Mouse (Mus musculus) kidney, postnatal 0 days (tissue): ENCODE measurements around the gene Zfp819. TPM values are rescaled to one million over a fixed set of nuclear protein-coding genes. Genes with fewer than 3 reads are reported as not detected.

Experiments used
- ATAC-seq: fragments of 200-750 bp; cut with Nextera tagmentation; replicated peaks from 2 replicates; pipeline ENCODE4 v1.8.0; 2017; ENCODE audit warnings: low read depth, moderate number of reproducible peaks, moderate TSS enrichment, moderate library complexity; ENCODE audit not compliant: low FRiP score
- DNase-seq: peaks from one replicate; pipeline ENCODE4 v3.0.0-alpha.2; 2016; ENCODE audit warnings: low spot score
- H3K27ac ChIP-seq: fragments of 300-500 bp; sonication (generic); 2 replicates; pipeline ENCODE4 v1.5.1; 2014; ENCODE audit warnings: mild to moderate bottlenecking
- H3K27me3 ChIP-seq: fragments of 300-500 bp; sonication (generic); 2 replicates; pipeline ENCODE4 v1.6.1; 2014; ENCODE audit warnings: low read length, mixed read lengths; ENCODE audit not compliant: insufficient read depth
- H3K36me3 ChIP-seq: fragments of 300-500 bp; sonication (generic); 2 replicates; pipeline ENCODE4 v1.6.1; 2014; ENCODE audit warnings: low read length, mixed read lengths; ENCODE audit not compliant: insufficient read depth
- H3K4me1 ChIP-seq: fragments of 300-500 bp; sonication (generic); replicated peaks from 2 replicates; pipeline ENCODE4 v1.6.1; 2014; ENCODE audit warnings: antibody characterized with exemption, low read length, mixed read lengths; ENCODE audit not compliant: insufficient read depth
- H3K4me2 ChIP-seq: fragments of 300-500 bp; sonication (generic); 2 replicates; pipeline ENCODE4 v1.6.1; 2014; ENCODE audit warnings: mild to moderate bottlenecking, low read length, moderate library complexity, mixed read lengths
- H3K4me3 ChIP-seq: fragments of 300-500 bp; sonication (generic); replicated peaks from 2 replicates; pipeline ENCODE4 v1.5.1; 2014; ENCODE audit warnings: low read depth, low read length
- H3K9ac ChIP-seq: fragments of 300-500 bp; sonication (generic); 2 replicates; pipeline ENCODE4 v1.6.1; 2014; ENCODE audit warnings: low read depth, low read length
- H3K9me3 ChIP-seq: fragments of 300-500 bp; sonication (generic); replicated peaks from 2 replicates; pipeline ENCODE4 v1.6.1; 2016; ENCODE audit warnings: low read length, inconsistent platforms, mixed read lengths
- CTCF ChIP-seq: IDR thresholded peaks from 2 replicates; pipeline ENCODE4 v1.5.1; 2016; ENCODE audit warnings: antibody characterized with exemption, low read depth, mild to moderate bottlenecking, moderate library complexity
- WGBS: fragments of 180-500 bp; shearing (Covaris S2); extraction: QIAGEN DNeasy Blood & Tissue Kit; methylation state at CpG from one replicate; pipeline ENCODE4 v1.1.7; 2014; 5-methylcytosine and 5-hydroxymethylcytosine counted together
- polyA plus RNA-seq: library from polyadenylated mRNA; unstranded; fragments of >200 nt; fragmentation: Nextera tagmentation; extraction: Ambion mirVana; gene quantifications from 2 replicates; pipeline ENCODE4 v1.2.1, GENCODE M21; 2015

The Zfp819 gene
- polyA plus RNA-seq, 1 experiment from 2014 or later, result 0.08 TPM

DNA sequence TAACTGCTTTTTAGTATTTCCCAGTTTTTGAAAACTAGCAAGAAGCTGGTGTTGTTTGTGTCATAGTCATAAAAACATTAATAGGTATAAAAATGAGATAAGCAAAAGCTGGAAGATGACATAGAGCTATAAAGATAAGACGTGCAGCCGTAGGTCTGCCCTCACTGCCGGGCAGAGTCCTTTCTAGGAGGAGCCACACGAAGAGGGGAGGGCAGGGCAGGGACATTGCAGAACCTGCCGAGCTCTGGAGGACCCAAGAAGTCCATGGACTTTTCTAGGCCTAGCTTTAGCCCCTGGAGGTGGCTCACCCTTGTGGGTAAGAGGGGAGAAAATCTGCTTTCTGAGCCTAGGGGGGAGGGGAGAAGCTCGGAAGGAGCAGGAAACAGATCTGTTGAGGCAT is 27.5 kb downstream of the Zfp819 start, which contains the start of gene Ceacam18:
Gene Ceacam18 (plus strand): TSS at position 208 of the 400 bp plus-strand sequence.
- WGBS, result 56% methylated on average over 6 of the region's 6 CpGs
- ATAC-seq, result no peak

DNA sequence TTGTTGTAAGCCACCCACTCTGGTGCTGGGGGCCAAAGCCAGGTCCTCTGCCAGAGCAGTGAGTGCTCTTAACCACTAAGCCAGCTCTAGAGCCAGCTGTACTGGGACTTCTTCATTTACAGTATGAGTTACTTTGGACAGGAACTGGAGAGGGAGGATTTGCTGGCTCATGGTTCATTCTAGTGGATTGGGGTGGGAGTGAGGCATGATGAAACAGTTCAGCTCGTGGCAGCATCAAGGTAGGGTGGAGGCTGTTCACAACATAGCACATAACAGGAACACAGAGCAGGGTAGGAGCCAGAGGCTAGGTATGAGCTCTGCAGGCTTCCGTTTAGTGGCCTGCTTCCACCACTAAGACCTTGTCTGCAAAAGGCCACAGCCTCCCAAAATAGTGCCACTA is 29.2 kb downstream of the Zfp819 start:
- Histone ChIP-seq H3K36me3 (no peaks in the 10 kb centered on the region), H3K9ac (no peak overlapping the region), H3K4me3 (no peak overlapping the region), H3K27ac (no peak overlapping the region), H3K4me1 (no peaks in the 10 kb centered on the region), H3K9me3 (no peaks in the 10 kb centered on the region), H3K27me3 (no peaks in the 10 kb centered on the region), H3K4me2 (no peak overlapping the region)
- no peak for TF ChIP-seq CTCF
- WGBS, result 64% methylated on average over 2 of the region's 2 CpGs
- no peak for ATAC-seq
- DNase-seq, result no peak

More for the DNA sequence above, 27.5 kb downstream of the Zfp819 start, which contains the start of gene Ceacam18:
- no peak for TF ChIP-seq CTCF
- H3K4me1 ChIP-seq, result no peaks in the 10 kb centered on the region
- no peak within 1 kb of the TSS for H3K4me3 ChIP-seq
- DNase-seq, result no peak
- H3K9ac ChIP-seq, result no peak within 1 kb of the TSS
- no peaks in the 10 kb centered on the region for H3K36me3 ChIP-seq
- no peaks in the 10 kb centered on the region for H3K9me3 ChIP-seq
- no peaks in the 10 kb centered on the region for H3K27me3 ChIP-seq
- H3K27ac ChIP-seq, result no peak within 1 kb of the TSS
- no peak within 1 kb of the TSS for H3K4me2 ChIP-seq

DNA sequence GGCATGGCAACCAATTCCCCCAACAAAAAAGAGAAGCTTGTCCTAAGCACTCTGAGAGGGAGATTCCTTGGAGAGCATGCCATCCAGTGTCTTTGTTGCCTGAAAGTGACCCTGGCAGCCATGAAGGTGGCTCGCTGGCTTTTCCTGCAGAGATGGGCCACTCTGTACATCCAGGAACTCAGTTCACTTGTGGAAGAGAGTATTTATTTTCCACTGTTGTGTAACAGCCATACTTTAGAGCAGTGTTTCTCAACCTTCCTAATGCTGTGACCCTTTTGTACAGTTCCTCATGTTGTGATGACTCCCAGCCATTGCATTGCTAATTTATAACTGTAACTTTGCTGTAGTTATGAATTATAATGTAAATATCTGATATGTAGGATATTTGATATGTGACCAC is 30.1 kb downstream of the Zfp819 start:
- Histone ChIP-seq H3K9me3 (no peaks in the 10 kb centered on the region), H3K4me2 (no peak overlapping the region), H3K27ac (no peak overlapping the region), H3K4me1 (no peaks in the 10 kb centered on the region), H3K36me3 (no peaks in the 10 kb centered on the region), H3K27me3 (no peaks in the 10 kb centered on the region), H3K9ac (no peak overlapping the region), H3K4me3 (no peak overlapping the region)
- TF ChIP-seq CTCF, result no peak
- WGBS, result 84% methylated on average over 1 of the region's 1 CpGs
- no peak for ATAC-seq
- DNase-seq, result no peak

DNA sequence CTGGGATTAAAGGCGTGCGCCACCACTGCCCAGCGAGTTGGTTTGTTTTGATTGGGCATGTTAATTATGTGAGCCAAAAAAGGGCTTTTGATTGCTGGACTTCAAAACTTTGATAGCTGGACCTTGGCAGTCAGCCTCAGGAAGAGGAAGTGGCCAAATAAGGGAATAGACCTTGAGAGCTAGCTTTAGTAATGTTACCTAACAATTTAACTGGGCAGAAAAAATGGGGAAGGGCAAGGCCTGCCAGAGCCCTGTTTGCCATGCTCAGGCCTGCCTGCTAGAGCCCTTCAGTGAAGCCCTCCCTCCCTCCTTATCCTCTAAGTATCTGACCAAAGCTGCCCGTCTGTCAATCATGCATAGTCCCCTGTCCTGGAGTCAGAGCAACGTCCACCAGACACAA is 35.6 kb downstream of the Zfp819 start:
- no peaks in the 10 kb centered on the region for H3K4me1 ChIP-seq
- no peaks in the 10 kb centered on the region for H3K27me3 ChIP-seq
- no peak overlapping the region for H3K9ac ChIP-seq
- H3K9me3 ChIP-seq, result no peaks in the 10 kb centered on the region
- no peak for DNase-seq
- no peak for TF ChIP-seq CTCF
- H3K4me3 ChIP-seq, result no peak overlapping the region
- no peak overlapping the region for H3K4me2 ChIP-seq
- H3K36me3 ChIP-seq, result no peaks in the 10 kb centered on the region
- H3K27ac ChIP-seq, result no peak overlapping the region
- ATAC-seq, result no peak
- WGBS, result 80% methylated on average over 5 of the region's 5 CpGs

DNA sequence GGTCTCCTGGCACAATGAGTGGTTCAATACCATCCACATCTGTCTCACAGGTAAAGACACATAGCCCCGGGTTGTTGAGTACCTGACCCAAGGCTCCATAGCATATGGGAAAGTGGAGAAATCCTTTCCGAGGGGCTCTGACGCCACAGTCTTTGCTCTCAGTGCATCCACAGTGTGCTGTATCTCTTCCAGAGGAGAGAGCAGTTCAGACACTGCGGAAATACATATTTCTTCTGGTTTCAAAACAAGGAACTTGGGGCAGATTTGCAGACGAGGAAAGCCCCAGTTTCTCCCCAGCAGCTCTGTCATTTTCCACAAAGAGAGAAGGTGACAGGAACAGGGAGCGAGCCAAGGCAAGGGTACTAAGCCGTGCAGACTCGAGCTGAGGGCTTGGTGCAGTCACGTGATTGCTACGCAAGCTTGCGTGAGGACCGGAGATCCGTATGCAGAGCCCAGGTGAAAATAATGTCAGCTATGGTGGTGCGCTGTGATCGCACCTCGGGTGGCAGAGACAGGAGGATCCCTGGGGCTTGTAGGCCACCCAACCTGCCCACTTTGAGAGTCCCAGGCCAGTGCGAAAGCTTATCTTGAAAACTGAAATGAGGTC is 36.2 kb downstream of the Zfp819 start:
- Histone ChIP-seq H3K9ac (no peak overlapping the region), H3K36me3 (no peaks in the 10 kb centered on the region), H3K27me3 (no peaks in the 10 kb centered on the region), H3K4me3 (no peak overlapping the region), H3K4me2 (no peak overlapping the region), H3K27ac (no peak overlapping the region), H3K9me3 (no peaks in the 10 kb centered on the region), H3K4me1 (no peaks in the 10 kb centered on the region)
- DNase-seq, result no peak
- ATAC-seq, result no peak
- no peak for TF ChIP-seq CTCF
- WGBS, result 83% methylated on average over 17 of the region's 17 CpGs

DNA sequence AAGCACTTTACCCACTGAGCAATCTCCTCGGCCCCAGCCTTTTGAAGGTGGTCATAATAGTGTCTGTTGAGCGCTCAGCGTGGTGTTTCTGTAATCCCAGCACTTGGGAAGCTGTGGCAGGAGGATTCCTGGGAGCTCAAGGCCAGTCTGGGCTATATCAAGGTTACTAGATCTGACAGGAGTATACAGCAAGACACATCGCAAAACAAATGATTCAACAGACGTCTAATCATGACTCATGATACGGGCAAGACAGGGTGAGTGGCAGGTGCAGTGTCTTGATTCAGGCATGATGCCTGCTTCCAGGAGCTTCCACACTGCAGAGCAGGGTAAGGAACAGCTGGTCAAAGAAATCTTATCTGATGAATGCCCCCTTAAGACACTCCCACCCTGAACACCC is 45.7 kb downstream of the Zfp819 start:
- ATAC-seq (no peak), DNase-seq (no peak)
- Histone ChIP-seq H3K4me1 (no peaks in the 10 kb centered on the region), H3K27me3 (no peaks in the 10 kb centered on the region), H3K27ac (no peak overlapping the region), H3K9me3 (no peaks in the 10 kb centered on the region), H3K36me3 (no peaks in the 10 kb centered on the region), H3K9ac (no peak overlapping the region), H3K4me3 (no peak overlapping the region), H3K4me2 (no peak overlapping the region)
- WGBS, result 85% methylated on average over 6 of the region's 6 CpGs
- TF ChIP-seq CTCF, result no peak

DNA sequence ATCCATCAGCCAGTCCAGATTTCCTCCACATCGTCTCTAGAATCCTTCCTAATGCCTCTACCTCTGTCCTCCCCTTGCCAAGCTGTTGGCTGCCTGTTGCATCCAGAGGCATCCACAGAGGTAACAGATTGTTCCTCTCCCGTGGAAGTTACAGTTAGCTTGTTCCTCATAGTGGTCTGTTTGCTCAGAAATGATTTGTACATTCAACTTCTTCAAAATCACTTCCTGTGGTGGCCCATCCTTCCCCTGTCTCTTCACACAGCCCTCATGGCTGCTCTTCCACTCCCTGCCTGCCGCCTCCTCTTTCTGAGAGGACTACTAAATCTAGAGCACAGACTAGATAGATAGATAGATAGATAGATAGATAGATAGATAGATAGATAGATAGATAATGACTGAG is 47.5 kb downstream of the Zfp819 start:
- no peak overlapping the region for H3K4me2 ChIP-seq
- H3K36me3 ChIP-seq, result no peaks in the 10 kb centered on the region
- H3K27me3 ChIP-seq, result no peaks in the 10 kb centered on the region
- H3K4me3 ChIP-seq, result no peak overlapping the region
- TF ChIP-seq CTCF, result no peak
- H3K27ac ChIP-seq, result no peak overlapping the region
- WGBS, result 81% methylated on average over 3 of the region's 3 CpGs
- H3K9me3 ChIP-seq, result no peaks in the 10 kb centered on the region
- no peak overlapping the region for H3K9ac ChIP-seq
- H3K4me1 ChIP-seq, result no peaks in the 10 kb centered on the region
- ATAC-seq (no peak), DNase-seq (no peak)
